Mouse (Mus musculus) kidney, adult 11 months (tissue): ENCODE data around the gene Ubd.
"Not testable (repeated sequence)": the region's sequence is repeated elsewhere in the genome, so short reads cannot be mapped to it uniquely, and the experiment has no call there.

Source experiments
- DNase-seq: peaks from one replicate; pipeline ENCODE4 v3.0.0; 2022

Gene Ubd

GRCm38 (mm10) chr17:37193656-37194055 lies at the start of gene Ubd:
Gene Ubd (plus strand): TSS chr17:37193892.
- DNase-seq = no peak

GRCm38 (mm10) chr17:37161394-37161793 lies 32.3 kb upstream of the Ubd start, which contains the start of gene Olfr93:
Gene Olfr93 (minus strand): TSS chr17:37161494.
- DNase-seq = no peak

- DNase-seq = no peak
Observed at GRCm38 (mm10) chr17:37185474-37185873, 8.2 kb upstream of the Ubd start.

GRCm38 (mm10) chr17:37190711-37191110 lies 3.0 kb upstream of the Ubd start:
- DNase-seq = peak; percentile 57

- DNase-seq = no peak
Observed at GRCm38 (mm10) chr17:37193032-37193431, 660 bp upstream of the Ubd start.

- no peak for DNase-seq
Observed at GRCm38 (mm10) chr17:37194782-37195181, 1.1 kb downstream of the Ubd start.

- no peak for DNase-seq
Observed at GRCm38 (mm10) chr17:37196845-37197724, 3.4 kb downstream of the Ubd start.

GRCm38 (mm10) chr17:37200894-37201293 lies 7.2 kb downstream of the Ubd start, which contains the start of gene Olfr94:
Gene Olfr94 (minus strand): TSS chr17:37200994.
- DNase-seq = no peak

GRCm38 (mm10) chr17:37203206-37203916 lies 9.7 kb downstream of the Ubd start:
- peak; percentile 60 for DNase-seq

GRCm38 (mm10) chr17:37203917-37204236 lies 10.2 kb downstream of the Ubd start:
- DNase-seq = no peak

- no peak for DNase-seq
Observed at GRCm38 (mm10) chr17:37210884-37211768, 17.4 kb downstream of the Ubd start.

GRCm38 (mm10) chr17:37213018-37213417 lies 19.3 kb downstream of the Ubd start, which contains the start of gene Olfr95:
Gene Olfr95 (minus strand): TSS chr17:37213118.
- DNase-seq = no peak

GRCm38 (mm10) chr17:37218486-37218885 lies 24.8 kb downstream of the Ubd start:
- no peak for DNase-seq

GRCm38 (mm10) chr17:37219846-37220245 lies 26.2 kb downstream of the Ubd start, which contains the start of gene Olfr96:
Gene Olfr96 (plus strand): TSS chr17:37220146.
- no peak for DNase-seq

- no peak for DNase-seq
Observed at GRCm38 (mm10) chr17:37221879-37222278, 28.2 kb downstream of the Ubd start.

GRCm38 (mm10) chr17:37237230-37237629 lies 43.5 kb downstream of the Ubd start, which contains the start of gene Olfr97:
Gene Olfr97 (minus strand): TSS chr17:37237330.
- DNase-seq = not testable (repeated sequence)

- no peak for DNase-seq
Observed at GRCm38 (mm10) chr17:37242198-37242597, 48.5 kb downstream of the Ubd start.
